Mouse (Mus musculus): ENCODE data around the gene Slc35g3. TPM values are rescaled to one million over a fixed set of nuclear protein-coding genes. Genes with fewer than 3 reads are reported as not detected.

Slc35g3 gene
- polyA plus RNA-seq, 1 experiment, result not detected

GRCm38 (mm10) chr11:69766872-69767624 lies 5.3 kb upstream of the Slc35g3 start:
- Histone ChIP-seq H3K4me1 (ENCODE audit: control insufficient read depth, insufficient read depth, insufficient read length, low read length) (peaks cover 14% of the 10 kb centered on the region), H3K4me3 (ENCODE audit: insufficient read depth, low read depth, low read length) (peak overlapping the region; percentile 90), H3K27ac (replicated peaks; ENCODE audit: low read depth, low read length) (peak overlapping the region; percentile 77)

GRCm38 (mm10) chr11:69766126-69766609 lies 4.4 kb upstream of the Slc35g3 start:
- Histone ChIP-seq H3K27ac (replicated peaks; ENCODE audit: low read depth, low read length) (peak overlapping the region; percentile 88), H3K4me1 (ENCODE audit: control insufficient read depth, insufficient read depth, insufficient read length, low read length) (peaks cover 14% of the 10 kb centered on the region), H3K4me3 (ENCODE audit: insufficient read depth, low read depth, low read length) (peak overlapping the region; percentile 90)

GRCm38 (mm10) chr11:69765221-69766125 lies 3.7 kb upstream of the Slc35g3 start, which contains the start of gene Zbtb4:
TSS of gene Zbtb4 (plus strand) at chr11:69765912.
- Histone ChIP-seq H3K4me1 (ENCODE audit: control insufficient read depth, insufficient read depth, insufficient read length, low read length) (peaks cover 14% of the 10 kb centered on the region), H3K4me3 (ENCODE audit: insufficient read depth, low read depth, low read length) (peak within 1 kb of the TSS; percentile 90), H3K27ac (replicated peaks; ENCODE audit: low read depth, low read length) (peak within 1 kb of the TSS; percentile 88)

- H3K4me1 ChIP-seq (ENCODE audit: control insufficient read depth, insufficient read depth, insufficient read length, low read length), result peaks cover 14% of the 10 kb centered on the region
- H3K4me3 ChIP-seq (ENCODE audit: insufficient read depth, low read depth, low read length), result no peak overlapping the region
- no peak overlapping the region for H3K27ac ChIP-seq (replicated peaks; ENCODE audit: low read depth, low read length)
These were observed 1.8 kb upstream of the Slc35g3 start for GRCm38 (mm10) chr11:69763551-69763950.

- Histone ChIP-seq H3K27ac (replicated peaks; ENCODE audit: low read depth, low read length) (no peak overlapping the region), H3K4me1 (ENCODE audit: control insufficient read depth, insufficient read depth, insufficient read length, low read length) (0 out of 2 replicates have a peak, but pooled peaks cover 3% of the 10 kb centered on the region), H3K4me3 (ENCODE audit: insufficient read depth, low read depth, low read length) (no peak overlapping the region)
These were observed 917 bp downstream of the Slc35g3 start for GRCm38 (mm10) chr11:69760901-69761200.

- Histone ChIP-seq H3K4me1 (ENCODE audit: control insufficient read depth, insufficient read depth, insufficient read length, low read length) (0 out of 2 replicates have a peak, but pooled peaks cover 3% of the 10 kb centered on the region), H3K4me3 (ENCODE audit: insufficient read depth, low read depth, low read length) (no peak overlapping the region), H3K27ac (replicated peaks; ENCODE audit: low read depth, low read length) (peak overlapping the region; percentile 1; the same call in 1 of the 2 replicates)
These were observed 1.4 kb downstream of the Slc35g3 start for GRCm38 (mm10) chr11:69760160-69760900.

- Histone ChIP-seq H3K4me3 (ENCODE audit: insufficient read depth, low read depth, low read length) (peak overlapping the region; percentile 70), H3K4me1 (ENCODE audit: control insufficient read depth, insufficient read depth, insufficient read length, low read length) (0 out of 2 replicates have a peak, but pooled peaks cover 3% of the 10 kb centered on the region), H3K27ac (replicated peaks; ENCODE audit: low read depth, low read length) (peak overlapping the region; percentile 99)
These were observed 2.6 kb downstream of the Slc35g3 start for GRCm38 (mm10) chr11:69758971-69759721.

- Histone ChIP-seq H3K4me3 (ENCODE audit: insufficient read depth, low read depth, low read length) (peak within 1 kb of the TSS; percentile 70), H3K4me1 (ENCODE audit: control insufficient read depth, insufficient read depth, insufficient read length, low read length) (0 out of 2 replicates have a peak, but pooled peaks cover 3% of the 10 kb centered on the region)
These were observed 3.2 kb downstream of the Slc35g3 start, which contains the start of gene Polr2a for GRCm38 (mm10) chr11:69758478-69758970. TSS of gene Polr2a (minus strand) at chr11:69758637.

GRCm38 (mm10) chr11:69758090-69758456 lies 3.7 kb downstream of the Slc35g3 start:
- Histone ChIP-seq H3K4me1 (ENCODE audit: control insufficient read depth, insufficient read depth, insufficient read length, low read length) (0 out of 2 replicates have a peak, but pooled peaks cover 3% of the 10 kb centered on the region), H3K27ac (replicated peaks; ENCODE audit: low read depth, low read length) (peak overlapping the region; percentile 86), H3K4me3 (ENCODE audit: insufficient read depth, low read depth, low read length) (peak overlapping the region; percentile 70)

More at GRCm38 (mm10) chr11:69758478-69758970, 3.2 kb downstream of the Slc35g3 start, which contains the start of gene Polr2a:
- peak within 1 kb of the TSS; percentile 99 for H3K27ac ChIP-seq (replicated peaks; ENCODE audit: low read depth, low read length)

- Histone ChIP-seq H3K4me3 (ENCODE audit: insufficient read depth, low read depth, low read length) (peak overlapping the region; percentile 70), H3K27ac (replicated peaks; ENCODE audit: low read depth, low read length) (0 out of 2 replicates have a peak overlapping the region, but pooled peaks have one; percentile 44), H3K4me1 (ENCODE audit: control insufficient read depth, insufficient read depth, insufficient read length, low read length) (0 out of 2 replicates have a peak, but pooled peaks cover 3% of the 10 kb centered on the region)
These were observed 4.3 kb downstream of the Slc35g3 start for GRCm38 (mm10) chr11:69757303-69758089.

GRCm38 (mm10) chr11:69754701-69755100 lies 7.1 kb downstream of the Slc35g3 start:
- Histone ChIP-seq H3K4me1 (ENCODE audit: control insufficient read depth, insufficient read depth, insufficient read length, low read length) (0 out of 2 replicates have a peak, but pooled peaks cover 3% of the 10 kb centered on the region), H3K4me3 (ENCODE audit: insufficient read depth, low read depth, low read length) (no peak overlapping the region), H3K27ac (replicated peaks; ENCODE audit: low read depth, low read length) (no peak overlapping the region)

GRCm38 (mm10) chr11:69754233-69754632 lies 7.5 kb downstream of the Slc35g3 start:
- Histone ChIP-seq H3K4me1 (ENCODE audit: control insufficient read depth, insufficient read depth, insufficient read length, low read length) (0 out of 2 replicates have a peak, but pooled peaks cover 3% of the 10 kb centered on the region), H3K27ac (replicated peaks; ENCODE audit: low read depth, low read length) (no peak overlapping the region), H3K4me3 (ENCODE audit: insufficient read depth, low read depth, low read length) (no peak overlapping the region)

GRCm38 (mm10) chr11:69752686-69753085 lies 9.1 kb downstream of the Slc35g3 start:
- no peak overlapping the region for H3K27ac ChIP-seq (replicated peaks; ENCODE audit: low read depth, low read length)
- H3K4me1 ChIP-seq (ENCODE audit: control insufficient read depth, insufficient read depth, insufficient read length, low read length), result 0 out of 2 replicates have a peak, but pooled peaks cover 3% of the 10 kb centered on the region
- H3K4me3 ChIP-seq (ENCODE audit: insufficient read depth, low read depth, low read length), result no peak overlapping the region
